Mouse (Mus musculus) spleen, adult 2 months (tissue): Measurements from ENCODE around the gene Tcf20. TPM values are rescaled to one million over a fixed set of nuclear protein-coding genes. Genes with fewer than 3 reads are reported as not detected.
A peak's percentile ranks its signal among the peaks of the same experiment; 100 is the strongest.

Source experiments
- DNase-seq, 2 experiments: peaks; one replicate each; pipeline versions ENCODE4 v3.0.0 to v3.0.0-alpha.2; 2012 to 2021; ENCODE audit warnings: low spot score in 2 of 2, low read depth in 1 of 2
- H3K27ac ChIP-seq: fragments of 200-500 bp; 2 replicates; pipeline ENCODE4 v1.5.1; 2012; ENCODE audit warnings: low read length, inconsistent platforms; ENCODE audit not compliant: insufficient read depth
- H3K27me3 ChIP-seq: fragments of 200-500 bp; 2 replicates; pipeline ENCODE4 v1.6.1; 2012; ENCODE audit warnings: mild to moderate bottlenecking, moderate library complexity, low read length, inconsistent platforms; ENCODE audit not compliant: control insufficient read depth, insufficient read depth
- H3K36me3 ChIP-seq: fragments of 200-500 bp; 2 replicates; pipeline ENCODE4 v1.6.1; 2012; ENCODE audit warnings: mild to moderate bottlenecking, low read length, inconsistent platforms; ENCODE audit not compliant: control insufficient read depth, insufficient read depth
- H3K4me1 ChIP-seq: fragments of 200-500 bp; 2 replicates; pipeline ENCODE4 v1.6.1; 2011; ENCODE audit warnings: inconsistent platforms; ENCODE audit not compliant: control insufficient read depth, insufficient read depth, insufficient read length
- H3K4me3 ChIP-seq: fragments of 200-500 bp; 2 replicates; pipeline ENCODE4 v1.5.1; 2011; ENCODE audit warnings: mild to moderate bottlenecking, inconsistent platforms; ENCODE audit not compliant: insufficient read depth, insufficient read length; ENCODE audit errors: extremely low read depth
- CTCF ChIP-seq: fragments of 200-500 bp; IDR thresholded peaks from 2 replicates; pipeline ENCODE4 v1.5.1; 2011; ENCODE audit warnings: mild to moderate bottlenecking, inconsistent platforms; ENCODE audit not compliant: insufficient read depth, insufficient read length, insufficient replicate concordance; ENCODE audit errors: extremely low read depth
- POLR2A ChIP-seq: fragments of 200-500 bp; IDR thresholded peaks from 2 replicates; pipeline ENCODE4 v1.6.1; 2011; ENCODE audit warnings: low read depth, low read length, inconsistent platforms
- WGBS: fragments of 180-500 bp; shearing (Covaris S2); methylation state at CpG from one replicate; pipeline ENCODE4 v1.1.7; 2018; 5-methylcytosine and 5-hydroxymethylcytosine counted together
- polyA plus RNA-seq: library from polyadenylated mRNA; depleted of rRNA; stranded (reverse); fragments of >200 nt; gene quantifications from 2 replicates; pipeline ENCODE4 v1.2.3, GENCODE M21; 2012

Tcf20 gene
- polyA plus RNA-seq, 1 experiment: 21.4 TPM

GRCm38 (mm10) chr15:83009532-83009931 lies 21.9 kb upstream of the Tcf20 start:
- WGBS: 20% methylated on average over 6 of the region's 6 CpGs
- TF ChIP-seq POLR2A: no peak
- no peak for TF ChIP-seq CTCF
- peak in 1 of 2 experiments; percentile 48 for DNase-seq
- Histone ChIP-seq H3K36me3 (0 out of 2 replicates have a peak, but pooled peaks cover 1% of the 10 kb centered on the region), H3K27ac (peak overlapping the region; percentile 91), H3K27me3 (no peaks in the 10 kb centered on the region), H3K4me3 (peak overlapping the region; percentile 11; the same call in 1 of the 2 replicates), H3K4me1 (peaks cover 19% of the 10 kb centered on the region)

GRCm38 (mm10) chr15:83008761-83009423 lies 21.2 kb upstream of the Tcf20 start:
- DNase-seq: peak in 1 of 2 experiments; percentile 68
- WGBS: 9% methylated on average over 13 of the region's 13 CpGs
- peak overlapping the region; percentile 11; the same call in 1 of the 2 replicates for H3K4me3 ChIP-seq
- no peaks in the 10 kb centered on the region for H3K36me3 ChIP-seq
- H3K27ac ChIP-seq: peak overlapping the region; percentile 91
- no peaks in the 10 kb centered on the region for H3K27me3 ChIP-seq
- TF ChIP-seq POLR2A (no peak), CTCF (no peak)
- peaks cover 19% of the 10 kb centered on the region for H3K4me1 ChIP-seq

GRCm38 (mm10) chr15:83007346-83007920 lies 19.8 kb upstream of the Tcf20 start:
- Histone ChIP-seq H3K27ac (no peak overlapping the region), H3K4me3 (no peak overlapping the region), H3K4me1 (peaks cover 24% of the 10 kb centered on the region), H3K27me3 (no peaks in the 10 kb centered on the region), H3K36me3 (no peaks in the 10 kb centered on the region)
- TF ChIP-seq POLR2A (no peak), CTCF (no peak)
- 94% methylated on average over 15 of the region's 15 CpGs for WGBS
- DNase-seq: no peak

- Histone ChIP-seq H3K36me3 (0 out of 2 replicates have a peak, but pooled peaks cover 1% of the 10 kb centered on the region), H3K4me1 (peaks cover 22% of the 10 kb centered on the region), H3K27ac (no peak overlapping the region), H3K4me3 (no peak overlapping the region), H3K27me3 (no peaks in the 10 kb centered on the region)
- no peak for DNase-seq
- no peak for TF ChIP-seq POLR2A
- WGBS: 76% methylated on average over 12 of the region's 12 CpGs
Measured at GRCm38 (mm10) chr15:83002665-83003548, 15.2 kb upstream of the Tcf20 start.

GRCm38 (mm10) chr15:82998811-82999221 lies 11.1 kb upstream of the Tcf20 start:
- WGBS: 20% methylated on average over 6 of the region's 6 CpGs
- no peak for TF ChIP-seq CTCF
- no peak; the same call in 1 of the 2 replicates for TF ChIP-seq POLR2A
- peak; percentile 26 to 64 for DNase-seq
- Histone ChIP-seq H3K36me3 (0 out of 2 replicates have a peak, but pooled peaks cover 1% of the 10 kb centered on the region), H3K4me1 (peaks cover 31% of the 10 kb centered on the region), H3K27ac (peak overlapping the region; percentile 90), H3K27me3 (no peaks in the 10 kb centered on the region), H3K4me3 (no peak overlapping the region; the same call in 1 of the 2 replicates)

GRCm38 (mm10) chr15:82996431-82996830 lies 8.8 kb upstream of the Tcf20 start:
- TF ChIP-seq POLR2A (no peak), CTCF (no peak)
- no peak for DNase-seq
- H3K4me3 ChIP-seq: no peak overlapping the region
- no peaks in the 10 kb centered on the region for H3K27me3 ChIP-seq
- peaks cover 26% of the 10 kb centered on the region for H3K4me1 ChIP-seq
- no peak overlapping the region for H3K27ac ChIP-seq
- 0 out of 2 replicates have a peak, but pooled peaks cover 1% of the 10 kb centered on the region for H3K36me3 ChIP-seq
